Mouse (Mus musculus) forebrain, embryonic 15.5 days (tissue): ENCODE measurements at regions not wholly inside any gene's neighbourhood (a gene's known extent, or its start where the extent isn't known, plus 50 kb on each side); places are given as distances from the start of the nearest gene placed in this dataset.

ENCODE experiments used
- ATAC-seq: fragments of 200-750 bp; cut with Nextera tagmentation; replicated peaks from 2 replicates; pipeline ENCODE4 v1.8.0; 2017; ENCODE audit warnings: mild to moderate bottlenecking, moderate TSS enrichment, moderate library complexity
- H3K27ac ChIP-seq: fragments of 300-500 bp; sonication (generic); replicated peaks from 2 replicates; pipeline ENCODE4 v1.5.1; 2015; ENCODE audit warnings: mild to moderate bottlenecking, inconsistent platforms
- H3K27me3 ChIP-seq: fragments of 300-500 bp; sonication (generic); 2 replicates; pipeline ENCODE4 v1.6.1; 2015; ENCODE audit warnings: inconsistent platforms
- H3K36me3 ChIP-seq: fragments of 300-500 bp; sonication (generic); 2 replicates; pipeline ENCODE4 v1.6.1; 2015; ENCODE audit warnings: mild to moderate bottlenecking, inconsistent platforms
- H3K4me1 ChIP-seq: fragments of 300-500 bp; sonication (generic); 2 replicates; pipeline ENCODE4 v1.6.1; 2015; ENCODE audit warnings: inconsistent platforms
- H3K4me2 ChIP-seq: fragments of 300-500 bp; sonication (generic); replicated peaks from 2 replicates; pipeline ENCODE4 v1.6.1; 2015; ENCODE audit warnings: mild to moderate bottlenecking, inconsistent platforms
- H3K4me3 ChIP-seq: fragments of 300-500 bp; sonication (generic); 2 replicates; pipeline ENCODE4 v1.5.1; 2015; ENCODE audit warnings: mild to moderate bottlenecking, inconsistent platforms
- H3K9ac ChIP-seq: fragments of 300-500 bp; sonication (generic); replicated peaks from 2 replicates; pipeline ENCODE4 v1.6.1; 2015; ENCODE audit warnings: mild to moderate bottlenecking, inconsistent platforms
- H3K9me3 ChIP-seq: fragments of 300-500 bp; sonication (generic); 2 replicates; pipeline ENCODE4 v1.6.1; 2016; ENCODE audit warnings: inconsistent platforms
- WGBS: fragments of 180-500 bp; shearing (Covaris S2); methylation state at CpG from one replicate; pipeline ENCODE4 v1.1.7; 2015; ENCODE audit warnings: mixed read lengths; 5-methylcytosine and 5-hydroxymethylcytosine counted together

GRCm38 (mm10) chr11:64610724-64611123 is 174.3 kb upstream of the F930015N05Rik start:
- 93% methylated on average over 3 of the region's 3 CpGs for WGBS
- Histone ChIP-seq H3K4me3 (no peak overlapping the region), H3K27ac (no peak overlapping the region), H3K9ac (no peak overlapping the region), H3K9me3 (no peaks in the 10 kb centered on the region), H3K36me3 (no peaks in the 10 kb centered on the region), H3K4me2 (no peak overlapping the region), H3K4me1 (no peaks in the 10 kb centered on the region), H3K27me3 (no peaks in the 10 kb centered on the region)
- no peak for ATAC-seq

GRCm38 (mm10) chr11:64615140-64615539 is 178.7 kb upstream of the F930015N05Rik start:
- 72% methylated on average over 1 of the region's 1 CpGs for WGBS
- Histone ChIP-seq H3K9me3 (no peaks in the 10 kb centered on the region), H3K27me3 (no peaks in the 10 kb centered on the region), H3K9ac (no peak overlapping the region), H3K4me1 (no peaks in the 10 kb centered on the region), H3K4me3 (no peak overlapping the region), H3K36me3 (no peaks in the 10 kb centered on the region), H3K4me2 (no peak overlapping the region), H3K27ac (no peak overlapping the region)
- no peak for ATAC-seq

- Histone ChIP-seq H3K9ac (no peak overlapping the region), H3K36me3 (no peaks in the 10 kb centered on the region), H3K4me1 (no peaks in the 10 kb centered on the region), H3K27ac (no peak overlapping the region), H3K4me3 (no peak overlapping the region), H3K4me2 (no peak overlapping the region), H3K9me3 (no peaks in the 10 kb centered on the region), H3K27me3 (no peaks in the 10 kb centered on the region)
- ATAC-seq, result no peak
- 65% methylated on average over 5 of the region's 5 CpGs for WGBS
Observed at GRCm38 (mm10) chr11:64618631-64619385, 182.4 kb upstream of the F930015N05Rik start.

GRCm38 (mm10) chr11:64627180-64627579 is 190.7 kb upstream of the F930015N05Rik start:
- H3K9ac ChIP-seq, result no peak overlapping the region

GRCm38 (mm10) chr11:64640947-64641346 is 204.5 kb upstream of the F930015N05Rik start:
- Histone ChIP-seq H3K9me3 (no peaks in the 10 kb centered on the region), H3K27me3 (no peaks in the 10 kb centered on the region), H3K36me3 (no peaks in the 10 kb centered on the region), H3K4me1 (0 out of 2 replicates have a peak, but pooled peaks cover 2% of the 10 kb centered on the region), H3K27ac (no peak overlapping the region), H3K4me2 (no peak overlapping the region), H3K4me3 (no peak overlapping the region), H3K9ac (no peak overlapping the region)
- ATAC-seq, result peak; percentile 55; the same call in 1 of the 2 replicates
- 27% methylated on average over 4 of the region's 4 CpGs for WGBS

More at GRCm38 (mm10) chr11:64627180-64627579, 190.7 kb upstream of the F930015N05Rik start:
- Histone ChIP-seq H3K4me1 (no peaks in the 10 kb centered on the region), H3K36me3 (no peaks in the 10 kb centered on the region), H3K27me3 (no peaks in the 10 kb centered on the region), H3K9me3 (no peaks in the 10 kb centered on the region), H3K4me3 (no peak overlapping the region), H3K4me2 (no peak overlapping the region), H3K27ac (no peak overlapping the region)
- WGBS, result 79% methylated on average over 7 of the region's 7 CpGs
- no peak for ATAC-seq

DNA sequence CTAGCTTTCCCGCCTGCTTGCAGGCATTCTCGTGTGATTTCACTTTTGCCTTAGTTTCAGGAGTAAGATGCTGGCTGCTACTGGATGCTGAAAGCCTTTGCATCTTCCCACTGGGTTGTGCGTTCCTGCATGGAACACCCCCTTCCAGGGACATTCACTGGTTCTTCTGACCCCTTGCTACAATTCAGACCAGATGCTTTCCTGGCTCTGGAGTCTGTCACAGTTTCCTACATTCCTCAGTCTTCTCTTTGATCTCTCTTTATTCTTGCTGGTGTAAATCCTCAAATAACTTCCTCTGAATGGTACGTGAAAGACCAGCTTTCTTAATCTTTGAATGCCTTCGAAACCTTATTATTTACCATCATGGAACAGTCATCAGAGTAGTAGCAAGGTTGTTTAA is 206.7 kb upstream of the F930015N05Rik start:
- Histone ChIP-seq H3K9me3 (no peaks in the 10 kb centered on the region), H3K4me1 (peaks cover 13% of the 10 kb centered on the region), H3K4me3 (no peak overlapping the region), H3K4me2 (no peak overlapping the region), H3K36me3 (no peaks in the 10 kb centered on the region), H3K27ac (no peak overlapping the region), H3K27me3 (no peaks in the 10 kb centered on the region), H3K9ac (no peak overlapping the region)
- no peak for ATAC-seq
- WGBS, result 77% methylated on average over 5 of the region's 5 CpGs

DNA sequence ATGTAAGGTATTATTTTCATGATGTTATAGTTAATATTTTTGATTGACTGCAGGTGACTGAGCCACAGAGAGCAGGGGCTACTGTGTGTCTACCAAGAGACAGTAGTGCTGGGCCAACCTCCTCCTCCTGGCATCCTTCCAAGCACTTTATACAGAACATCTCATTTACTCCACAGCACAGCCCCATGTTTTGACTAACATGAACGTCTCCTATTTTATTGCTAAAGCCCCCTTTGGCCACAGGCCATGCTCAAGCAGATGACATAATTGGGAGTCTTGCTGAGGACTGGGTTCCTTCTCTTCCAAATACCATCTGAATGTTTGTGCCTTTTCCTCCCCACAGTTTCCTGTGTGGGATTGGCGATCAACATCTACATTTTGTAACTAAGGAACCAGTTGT is 211.5 kb upstream of the F930015N05Rik start:
- 29% methylated on average over 2 of the region's 2 CpGs for WGBS
- no peak overlapping the region for H3K9ac ChIP-seq
- ATAC-seq, result peak; percentile 72

DNA sequence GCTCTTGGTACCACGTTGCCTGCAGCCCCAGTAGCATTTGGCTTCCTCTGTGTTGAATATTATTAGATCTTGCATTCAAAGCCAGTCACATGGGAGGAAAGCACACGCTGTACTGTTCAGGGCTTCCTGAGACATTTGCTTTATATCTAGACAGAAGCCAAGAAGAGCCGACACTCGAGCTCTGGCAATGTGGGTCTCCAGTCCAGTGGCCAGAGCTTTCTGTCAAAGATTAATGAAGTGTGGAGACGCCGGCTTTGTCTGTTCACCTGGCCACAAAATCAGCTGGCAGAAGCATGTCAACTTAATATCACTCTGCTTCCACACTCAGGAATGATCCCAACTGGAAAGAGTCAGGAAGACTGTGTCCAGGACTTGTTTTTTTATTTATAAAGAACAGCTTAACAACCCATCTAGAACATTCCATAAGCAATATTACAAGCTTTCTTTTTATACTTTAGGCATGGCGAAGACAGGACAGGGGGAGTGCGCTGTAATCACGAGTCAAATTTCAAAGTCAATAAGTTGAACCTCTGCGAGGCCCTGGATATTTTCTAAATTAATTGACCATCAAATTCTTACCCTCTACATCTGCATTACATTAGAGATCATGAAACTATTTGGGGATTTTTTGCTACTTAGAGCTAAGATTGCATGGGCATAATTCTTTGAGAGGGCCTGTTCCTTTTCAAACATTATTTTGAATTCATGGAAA is 214.3 kb upstream of the F930015N05Rik start:
- Histone ChIP-seq H3K4me1 (peaks cover 16% of the 10 kb centered on the region), H3K4me2 (no peak overlapping the region), H3K4me3 (no peak overlapping the region), H3K9me3 (no peaks in the 10 kb centered on the region), H3K9ac (no peak overlapping the region), H3K27me3 (no peaks in the 10 kb centered on the region), H3K36me3 (no peaks in the 10 kb centered on the region), H3K27ac (no peak overlapping the region)
- WGBS, result 83% methylated on average over 10 of the region's 10 CpGs
- ATAC-seq, result no peak

More for the DNA sequence above, 211.5 kb upstream of the F930015N05Rik start:
- Histone ChIP-seq H3K27ac (no peak overlapping the region), H3K36me3 (no peaks in the 10 kb centered on the region), H3K27me3 (no peaks in the 10 kb centered on the region), H3K9me3 (no peaks in the 10 kb centered on the region), H3K4me1 (peaks cover 16% of the 10 kb centered on the region), H3K4me2 (no peak overlapping the region), H3K4me3 (no peak overlapping the region)

GRCm38 (mm10) chr11:64652811-64653210 is 216.4 kb upstream of the F930015N05Rik start:
- no peak overlapping the region for H3K9ac ChIP-seq
- no peaks in the 10 kb centered on the region for H3K36me3 ChIP-seq
- no peak overlapping the region for H3K27ac ChIP-seq
- peaks cover 10% of the 10 kb centered on the region for H3K4me1 ChIP-seq
- no peak for ATAC-seq
- H3K4me3 ChIP-seq, result no peak overlapping the region
- no peaks in the 10 kb centered on the region for H3K27me3 ChIP-seq
- H3K9me3 ChIP-seq, result no peaks in the 10 kb centered on the region
- no peak overlapping the region for H3K4me2 ChIP-seq

DNA sequence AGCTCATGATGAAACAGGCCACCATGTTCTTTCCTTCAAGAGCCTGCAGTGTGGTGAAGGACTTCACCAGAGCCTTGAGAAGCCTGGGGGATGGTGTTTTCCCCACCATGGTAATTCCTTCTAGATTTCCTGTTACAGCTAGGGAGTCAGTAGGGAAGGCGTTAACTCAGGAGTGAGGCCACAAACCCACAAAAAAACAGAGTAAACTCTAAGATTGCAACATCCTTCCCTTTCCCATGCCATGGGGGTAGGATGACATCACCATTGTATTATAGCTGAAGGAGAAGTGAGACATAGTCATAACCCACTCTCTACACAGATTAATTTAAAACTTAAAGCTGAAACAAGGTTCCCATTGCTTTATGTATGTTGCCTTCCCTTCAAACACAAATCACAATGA is 218.7 kb upstream of the F930015N05Rik start:
- Histone ChIP-seq H3K4me1 (no peaks in the 10 kb centered on the region), H3K27me3 (no peaks in the 10 kb centered on the region), H3K36me3 (no peaks in the 10 kb centered on the region), H3K9me3 (no peaks in the 10 kb centered on the region), H3K4me3 (no peak overlapping the region), H3K27ac (no peak overlapping the region), H3K9ac (no peak overlapping the region), H3K4me2 (no peak overlapping the region)
- ATAC-seq, result no peak
- WGBS, result 97% methylated on average over 1 of the region's 1 CpGs

DNA sequence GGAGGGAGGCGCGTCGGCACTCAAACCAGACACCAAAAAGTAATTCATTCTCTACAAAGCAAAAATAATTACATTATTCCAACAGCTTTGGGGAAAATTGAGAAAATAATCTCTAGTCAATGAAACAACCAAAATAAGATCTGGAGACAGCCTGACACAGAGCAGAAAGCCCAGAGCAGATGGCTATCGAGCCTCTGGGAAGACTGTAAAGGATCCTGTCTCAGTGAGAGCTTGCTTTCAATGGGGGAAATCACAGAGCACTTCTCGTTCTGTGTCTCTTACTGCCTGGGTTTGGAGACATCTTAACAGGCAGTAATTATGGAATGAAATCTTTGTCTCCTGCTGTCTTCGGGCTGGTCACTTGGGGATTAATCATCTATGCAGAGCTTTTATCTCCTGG is 226.7 kb upstream of the F930015N05Rik start:
- ATAC-seq, result no peak
- no peak overlapping the region for H3K4me2 ChIP-seq
- H3K36me3 ChIP-seq, result no peaks in the 10 kb centered on the region
- WGBS, result 15% methylated on average over 6 of the region's 6 CpGs
- no peak overlapping the region for H3K4me3 ChIP-seq
- no peak overlapping the region for H3K27ac ChIP-seq
- no peaks in the 10 kb centered on the region; the same call in 1 of the 2 replicates for H3K27me3 ChIP-seq
- peaks cover 11% of the 10 kb centered on the region for H3K4me1 ChIP-seq
- no peak overlapping the region for H3K9ac ChIP-seq
- no peaks in the 10 kb centered on the region for H3K9me3 ChIP-seq

- Histone ChIP-seq H3K4me1 (peaks cover 16% of the 10 kb centered on the region), H3K4me3 (no peak overlapping the region), H3K27ac (no peak overlapping the region), H3K27me3 (no peaks in the 10 kb centered on the region), H3K36me3 (no peaks in the 10 kb centered on the region), H3K9me3 (no peaks in the 10 kb centered on the region), H3K9ac (no peak overlapping the region), H3K4me2 (no peak overlapping the region)
- 81% methylated on average over 3 of the region's 3 CpGs for WGBS
- ATAC-seq, result no peak
Observed at GRCm38 (mm10) chr11:64667010-64667409, 230.6 kb upstream of the F930015N05Rik start.
